Mouse (Mus musculus) small intestine, adult 2 months (tissue): ENCODE results near the gene Fgf12. TPM values are rescaled to one million over a fixed set of nuclear protein-coding genes. Genes with fewer than 3 reads are reported as not detected.

Experiments
- H3K27ac ChIP-seq: fragments of 200-500 bp; 2 replicates; pipeline ENCODE4 v1.5.1; 2012; ENCODE audit warnings: low read depth, low read length, control low read depth, inconsistent platforms; ENCODE audit not compliant: insufficient read depth
- H3K27me3 ChIP-seq: fragments of 200-500 bp; 2 replicates; pipeline ENCODE4 v1.6.1; 2012; ENCODE audit warnings: mild to moderate bottlenecking, moderate library complexity, low read length, inconsistent platforms; ENCODE audit not compliant: control insufficient read depth, insufficient read depth
- H3K36me3 ChIP-seq: fragments of 200-500 bp; 2 replicates; pipeline ENCODE4 v1.6.1; 2012; ENCODE audit warnings: mild to moderate bottlenecking, low read length, control low read depth, inconsistent platforms; ENCODE audit not compliant: control insufficient read depth, insufficient read depth
- H3K4me1 ChIP-seq: fragments of 200-500 bp; 2 replicates; pipeline ENCODE4 v1.6.1; 2012; ENCODE audit warnings: low read length, inconsistent platforms, mixed read lengths; ENCODE audit not compliant: control insufficient read depth, insufficient read depth, insufficient read length
- H3K4me3 ChIP-seq: fragments of 200-500 bp; 2 replicates; pipeline ENCODE4 v1.5.1; 2012; ENCODE audit warnings: low read depth, mild to moderate bottlenecking, control low read depth, inconsistent platforms, low read length, moderate library complexity
- CTCF ChIP-seq: fragments of 200-500 bp; IDR thresholded peaks from 2 replicates; pipeline ENCODE4 v1.5.1; 2012; ENCODE audit warnings: low read depth, mild to moderate bottlenecking, control low read depth, inconsistent platforms, low read length, moderate library complexity, mixed read lengths; ENCODE audit not compliant: insufficient replicate concordance, insufficient read length; ENCODE audit errors: extremely low read depth
- POLR2A ChIP-seq: fragments of 200-500 bp; IDR thresholded peaks from 2 replicates; pipeline ENCODE4 v1.6.1; 2012; ENCODE audit warnings: low read depth, mild to moderate bottlenecking, control low read depth, inconsistent platforms, low read length, moderate library complexity
- WGBS: fragments of 180-500 bp; shearing (Covaris S2); methylation state at CpG from one replicate; pipeline ENCODE4 v1.1.7; 2018; 5-methylcytosine and 5-hydroxymethylcytosine counted together
- polyA plus RNA-seq: library from polyadenylated mRNA; depleted of rRNA; stranded (reverse); fragments of >200 nt; gene quantifications from 2 replicates; pipeline ENCODE4 v1.2.3, GENCODE M21; 2012; rRNA removed

Gene Fgf12
- polyA plus RNA-seq, result 0.24 TPM in 1 of 2 replicates, not detected in the other

- 2% methylated on average over 16 of the region's 16 CpGs for WGBS
Observed at GRCm38 (mm10) chr16:28752638-28753118, at the start of gene Fgf12. Gene Fgf12 (minus strand): TSS chr16:28753068.

GRCm38 (mm10) chr16:28793115-28793514, 40.2 kb upstream of the Fgf12 start:
- TF ChIP-seq POLR2A (no peak), CTCF (peak; percentile 65; the same call in 1 of the 2 replicates)
- no peak overlapping the region for H3K27ac ChIP-seq
- H3K4me3 ChIP-seq, result no peak overlapping the region
- no peaks in the 10 kb centered on the region for H3K4me1 ChIP-seq
- no peaks in the 10 kb centered on the region for H3K27me3 ChIP-seq
- WGBS, result 5% methylated on average over 4 of the region's 4 CpGs
- H3K36me3 ChIP-seq, result no peaks in the 10 kb centered on the region

More at GRCm38 (mm10) chr16:28752638-28753118, at the start of gene Fgf12:
- TF ChIP-seq CTCF (no peak), POLR2A (no peak)
- H3K27ac ChIP-seq, result no peak within 1 kb of the TSS
- H3K4me1 ChIP-seq, result no peaks in the 10 kb centered on the region
- H3K4me3 ChIP-seq, result peak within 1 kb of the TSS; percentile 10; the same call in 1 of the 2 replicates
- no peaks in the 10 kb centered on the region for H3K27me3 ChIP-seq
- H3K36me3 ChIP-seq, result no peaks in the 10 kb centered on the region

- H3K4me3 ChIP-seq, result no peak overlapping the region
- TF ChIP-seq CTCF (no peak), POLR2A (no peak)
- no peak overlapping the region for H3K27ac ChIP-seq
- no peaks in the 10 kb centered on the region for H3K4me1 ChIP-seq
- 77% methylated on average over 2 of the region's 2 CpGs for WGBS
- no peaks in the 10 kb centered on the region for H3K36me3 ChIP-seq
- no peaks in the 10 kb centered on the region for H3K27me3 ChIP-seq
Observed at GRCm38 (mm10) chr16:28770276-28770675, 17.4 kb upstream of the Fgf12 start.

GRCm38 (mm10) chr16:28761417-28761976, 8.6 kb upstream of the Fgf12 start:
- H3K4me1 ChIP-seq, result no peaks in the 10 kb centered on the region
- H3K27ac ChIP-seq, result no peak overlapping the region
- H3K4me3 ChIP-seq, result no peak overlapping the region
- 85% methylated on average over 4 of the region's 4 CpGs for WGBS
- TF ChIP-seq POLR2A, result no peak
- H3K36me3 ChIP-seq, result no peaks in the 10 kb centered on the region
- H3K27me3 ChIP-seq, result no peaks in the 10 kb centered on the region

- Histone ChIP-seq H3K4me1 (no peaks in the 10 kb centered on the region), H3K27me3 (no peaks in the 10 kb centered on the region), H3K36me3 (no peaks in the 10 kb centered on the region), H3K27ac (no peak overlapping the region), H3K4me3 (peak overlapping the region; percentile 10; the same call in 1 of the 2 replicates)
- no peak for TF ChIP-seq POLR2A
- no peak for TF ChIP-seq CTCF
- 2% methylated on average over 33 of the region's 33 CpGs for WGBS
Observed at GRCm38 (mm10) chr16:28753124-28753917, 453 bp upstream of the Fgf12 start.

- Histone ChIP-seq H3K27me3 (no peaks in the 10 kb centered on the region), H3K36me3 (no peaks in the 10 kb centered on the region), H3K4me3 (no peak overlapping the region), H3K4me1 (no peaks in the 10 kb centered on the region), H3K27ac (no peak overlapping the region)
- TF ChIP-seq CTCF (no peak), POLR2A (no peak)
- 65% methylated on average over 3 of the region's 3 CpGs for WGBS
Observed at GRCm38 (mm10) chr16:28734461-28734860, 18.4 kb downstream of the Fgf12 start.

- TF ChIP-seq POLR2A (no peak), CTCF (no peak)
- Histone ChIP-seq H3K4me3 (no peak overlapping the region), H3K4me1 (no peaks in the 10 kb centered on the region), H3K36me3 (no peaks in the 10 kb centered on the region), H3K27ac (no peak overlapping the region), H3K27me3 (no peaks in the 10 kb centered on the region)
- 81% methylated on average over 6 of the region's 6 CpGs for WGBS
Observed at GRCm38 (mm10) chr16:28726792-28727191, 26.1 kb downstream of the Fgf12 start.
